Mouse (Mus musculus) embryo, embryonic 10 days (tissue): ENCODE measurements around the gene Cphx3.
"Not testable (repeated sequence)": the region's sequence is repeated elsewhere in the genome, so short reads cannot be mapped to it uniquely, and the experiment has no call there.

Source experiments
- DNase-seq: peaks from one replicate; pipeline ENCODE4 v3.0.0-alpha.2; 2015; ENCODE audit warnings: low spot score

Gene Cphx3

DNA sequence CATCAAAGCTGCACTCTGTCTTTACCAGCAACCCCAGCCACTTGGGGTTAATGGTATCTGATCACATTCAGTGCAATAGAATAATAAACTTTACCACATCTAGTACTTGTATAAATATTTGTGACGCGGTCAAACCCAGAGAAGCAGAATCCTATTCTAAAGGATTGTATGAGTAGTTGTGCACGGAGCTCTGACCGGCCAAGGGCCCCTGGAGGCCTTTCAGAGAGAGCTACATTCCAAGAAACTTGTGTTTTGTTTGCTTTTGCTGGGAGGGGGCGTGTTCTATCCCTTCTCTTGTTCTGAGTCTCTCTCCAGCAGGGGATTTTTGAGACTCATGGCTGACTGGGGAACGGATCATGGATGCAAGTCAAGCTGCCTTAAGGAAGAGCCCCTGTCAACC is 92.9 kb downstream of the Cphx3 start:
- not testable (repeated sequence) for DNase-seq

DNA sequence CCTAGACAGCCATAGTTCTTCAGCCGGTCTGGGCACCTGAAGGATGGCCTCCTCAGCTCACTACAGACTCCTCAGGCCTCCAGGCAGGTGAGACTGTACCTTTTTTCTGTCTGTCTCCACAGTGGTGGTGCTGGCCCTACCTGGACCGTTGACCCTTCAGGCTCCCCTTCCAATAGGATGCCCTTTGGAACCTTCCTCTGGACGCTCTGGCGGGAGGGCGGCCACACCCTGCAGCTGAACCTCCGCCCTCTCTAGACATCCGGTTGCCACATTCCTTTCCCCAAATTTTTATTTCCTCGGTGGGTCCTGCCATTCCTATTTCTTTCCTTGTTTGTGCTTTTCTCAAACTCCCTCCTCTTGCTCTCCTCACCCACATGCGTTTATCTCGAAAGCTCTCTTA is 99.6 kb downstream of the Cphx3 start:
- DNase-seq: not testable (repeated sequence)

DNA sequence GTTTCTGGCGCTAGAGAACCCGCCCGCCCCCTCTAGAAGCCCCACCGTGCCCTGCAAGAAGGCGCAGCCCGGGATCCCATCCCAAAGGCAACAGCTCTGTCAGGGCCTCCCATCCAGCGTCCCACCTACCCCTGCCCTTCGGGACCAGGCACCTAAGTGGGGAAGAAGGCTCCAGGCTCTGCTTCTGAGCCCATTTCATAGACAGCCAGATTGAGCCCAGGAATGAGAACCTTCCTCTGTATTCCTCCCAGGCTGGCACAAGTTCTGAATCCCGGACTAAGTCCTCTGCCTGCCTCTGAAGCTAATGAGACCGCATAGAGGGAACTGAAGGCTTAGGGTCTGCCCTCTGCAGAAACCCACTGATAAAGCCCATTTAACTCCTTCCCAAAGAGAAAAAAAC is 100.3 kb downstream of the Cphx3 start, which contains the start of gene Plac9b:
Gene Plac9b, minus strand, starts transcription at position 101 of the 400 bp plus-strand sequence.
- DNase-seq: not testable (repeated sequence)

DNA sequence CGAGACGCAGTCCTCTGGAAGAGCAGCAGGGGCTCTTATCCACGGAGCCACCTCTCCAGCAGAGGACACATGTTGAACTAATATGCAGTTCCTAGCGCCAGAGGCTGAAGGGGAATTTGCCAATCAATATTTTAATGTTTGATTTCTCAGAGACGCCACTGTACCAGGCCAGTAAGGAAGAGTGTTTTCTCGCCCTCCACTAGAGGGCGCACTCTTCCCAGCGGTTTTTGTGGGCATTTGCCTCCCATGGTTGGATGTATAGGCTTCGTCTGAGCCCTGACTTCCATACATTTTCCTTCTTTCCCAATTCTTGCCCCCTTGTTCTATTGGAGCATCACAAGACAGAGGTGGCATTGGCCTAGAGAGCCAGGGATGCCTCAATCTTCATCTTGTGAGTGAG is 104.5 kb downstream of the Cphx3 start:
- DNase-seq: not testable (repeated sequence)

DNA sequence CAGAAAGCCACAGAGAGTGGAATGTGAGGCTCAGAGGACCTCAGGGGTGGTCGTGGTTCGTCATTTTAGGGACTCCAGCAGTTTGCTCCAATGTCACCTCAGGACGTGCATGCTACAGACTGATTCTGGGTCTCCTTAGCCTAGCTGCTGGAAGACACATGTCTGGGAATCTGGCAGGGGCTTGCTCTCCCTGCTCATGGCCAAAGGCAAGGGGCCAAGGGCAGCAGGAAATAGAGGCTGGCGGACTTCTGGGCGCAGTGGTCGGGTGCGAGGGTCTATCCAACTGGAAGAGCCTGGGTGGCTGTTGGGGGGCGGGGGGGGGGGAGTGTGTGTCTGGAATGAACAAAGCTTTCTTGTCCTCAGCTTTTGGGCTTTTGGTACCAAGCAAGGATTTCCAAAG is 106.3 kb downstream of the Cphx3 start:
- not testable (repeated sequence) for DNase-seq

DNA sequence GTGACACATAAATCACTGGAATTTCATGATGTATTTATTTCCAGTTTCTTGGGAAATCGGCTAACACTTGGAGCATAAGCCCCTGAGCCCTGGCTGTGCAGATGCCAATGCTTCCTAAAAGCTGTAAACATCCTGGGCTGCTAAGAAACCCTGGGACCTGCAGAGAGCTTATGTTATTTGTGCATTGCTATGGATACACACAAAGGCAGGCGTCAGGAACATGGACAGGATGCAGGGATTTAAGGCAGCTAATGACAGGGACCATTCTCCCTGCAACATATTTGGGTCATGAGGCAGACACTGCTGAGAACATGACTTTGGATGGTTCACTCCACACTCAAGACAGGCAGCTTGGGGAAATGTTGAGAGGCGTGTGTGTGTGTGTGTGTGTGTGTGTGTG is 115.8 kb downstream of the Cphx3 start:
- not testable (repeated sequence) for DNase-seq

DNA sequence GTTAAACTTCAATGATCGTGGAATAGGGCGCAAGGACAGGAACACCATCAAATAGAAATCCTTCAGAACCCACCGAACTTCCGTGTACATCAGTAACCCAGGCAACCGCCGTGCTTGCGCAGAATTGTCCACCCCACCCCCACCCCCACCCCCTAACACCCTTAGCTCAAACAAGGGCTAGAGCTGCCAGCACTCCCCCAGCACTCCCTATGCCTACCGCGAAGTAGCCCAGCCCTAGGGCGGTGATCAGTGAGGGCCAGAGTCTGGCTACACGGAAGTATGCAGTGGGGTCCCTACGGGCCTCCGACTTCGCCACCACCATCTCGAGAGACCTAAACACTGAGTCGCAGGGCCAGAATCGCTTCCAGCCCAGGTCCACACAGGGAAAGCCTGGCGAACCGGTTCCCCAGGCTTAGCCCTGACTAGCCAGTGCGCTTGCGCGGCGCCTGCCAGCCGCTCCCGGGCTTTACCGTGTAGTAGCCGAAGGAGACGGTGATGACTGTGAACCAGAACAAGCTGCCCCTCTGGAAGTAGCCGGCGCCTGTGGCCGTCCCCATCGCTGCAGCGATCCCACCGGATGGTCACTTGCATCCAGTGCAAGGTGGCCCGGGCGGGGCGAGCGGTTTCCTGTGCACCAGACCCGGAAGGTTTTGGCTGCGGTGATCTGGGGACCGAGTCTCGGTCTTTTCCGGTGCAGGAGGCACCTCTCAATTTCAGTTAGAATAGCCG is 124.3 kb downstream of the Cphx3 start:
- not testable (repeated sequence) for DNase-seq

DNA sequence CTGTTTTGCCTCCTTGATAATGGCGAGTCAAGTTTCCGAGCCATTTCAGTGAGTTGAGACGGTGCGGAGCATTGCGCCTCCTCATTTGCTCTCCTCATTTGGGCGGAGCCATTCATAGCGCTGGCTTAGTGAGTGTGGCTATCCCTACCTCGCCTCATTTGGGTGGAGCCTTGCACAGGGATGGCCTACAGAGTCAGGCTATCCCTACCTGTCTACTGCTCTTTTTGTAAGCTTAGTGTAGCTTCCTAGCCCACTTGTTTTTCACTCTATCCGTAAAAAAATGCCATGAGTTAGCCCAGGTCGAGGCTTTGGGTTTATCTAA is 124.8 kb downstream of the Cphx3 start, which contains the start of gene Tmem254b:
Gene Tmem254b, minus strand, starts transcription at position 116 of the 322 bp plus-strand sequence.
- not testable (repeated sequence) for DNase-seq

DNA sequence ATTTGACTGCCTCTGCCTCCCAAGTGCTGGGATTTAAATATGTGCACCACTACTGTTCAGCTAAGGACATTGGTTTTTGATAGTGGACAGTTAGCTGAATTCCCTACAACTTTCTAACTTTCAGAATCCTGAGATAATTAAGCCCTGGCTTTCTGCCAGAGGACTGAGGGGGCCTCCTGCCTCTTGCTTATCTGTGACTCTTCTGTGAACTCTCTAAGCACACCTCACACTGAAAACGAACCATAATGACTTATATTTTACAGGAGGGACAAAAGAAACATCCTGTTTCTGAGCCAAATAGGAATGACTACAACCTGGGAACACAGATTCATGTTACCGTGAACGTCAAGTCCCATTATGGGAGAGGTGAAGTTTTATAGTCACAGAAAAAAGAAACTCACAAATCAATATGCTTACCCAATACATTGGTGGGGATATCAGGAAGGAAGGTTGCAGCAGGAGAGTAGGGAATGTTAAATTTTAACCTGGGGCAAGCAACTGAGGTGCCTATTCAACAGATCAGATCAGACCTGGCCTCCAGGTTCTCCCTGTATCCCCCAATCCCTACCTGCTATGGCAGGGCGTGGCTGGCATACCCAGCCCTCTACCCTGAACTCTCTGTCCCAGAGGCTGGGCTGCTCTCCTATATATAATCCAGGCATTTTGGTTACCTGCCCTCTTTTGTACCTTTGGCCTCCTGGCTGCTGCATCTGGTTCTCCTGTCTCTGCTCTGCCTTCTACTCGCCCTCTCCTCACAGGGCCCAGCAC is 134.3 kb downstream of the Cphx3 start:
- not testable (repeated sequence) for DNase-seq

DNA sequence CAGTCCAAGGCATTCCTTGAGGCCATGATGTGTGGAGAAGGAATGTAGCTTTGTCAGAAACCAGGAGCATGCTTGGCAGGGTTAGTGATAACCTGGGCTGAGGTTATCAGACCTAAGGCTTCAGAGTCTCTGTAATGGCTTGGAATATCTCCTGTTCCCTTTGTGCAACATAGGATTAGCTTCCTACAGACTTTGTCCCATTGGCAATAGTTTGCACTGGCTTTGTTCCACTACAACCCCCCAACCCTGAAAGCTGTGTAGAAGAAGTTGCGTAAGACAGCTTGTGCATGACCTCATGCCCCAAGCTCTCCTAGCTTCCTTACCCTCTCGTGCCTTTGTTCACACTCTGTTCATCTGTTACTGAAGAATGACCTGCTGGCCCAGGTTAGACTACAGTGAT is 155.1 kb downstream of the Cphx3 start:
- not testable (repeated sequence) for DNase-seq

DNA sequence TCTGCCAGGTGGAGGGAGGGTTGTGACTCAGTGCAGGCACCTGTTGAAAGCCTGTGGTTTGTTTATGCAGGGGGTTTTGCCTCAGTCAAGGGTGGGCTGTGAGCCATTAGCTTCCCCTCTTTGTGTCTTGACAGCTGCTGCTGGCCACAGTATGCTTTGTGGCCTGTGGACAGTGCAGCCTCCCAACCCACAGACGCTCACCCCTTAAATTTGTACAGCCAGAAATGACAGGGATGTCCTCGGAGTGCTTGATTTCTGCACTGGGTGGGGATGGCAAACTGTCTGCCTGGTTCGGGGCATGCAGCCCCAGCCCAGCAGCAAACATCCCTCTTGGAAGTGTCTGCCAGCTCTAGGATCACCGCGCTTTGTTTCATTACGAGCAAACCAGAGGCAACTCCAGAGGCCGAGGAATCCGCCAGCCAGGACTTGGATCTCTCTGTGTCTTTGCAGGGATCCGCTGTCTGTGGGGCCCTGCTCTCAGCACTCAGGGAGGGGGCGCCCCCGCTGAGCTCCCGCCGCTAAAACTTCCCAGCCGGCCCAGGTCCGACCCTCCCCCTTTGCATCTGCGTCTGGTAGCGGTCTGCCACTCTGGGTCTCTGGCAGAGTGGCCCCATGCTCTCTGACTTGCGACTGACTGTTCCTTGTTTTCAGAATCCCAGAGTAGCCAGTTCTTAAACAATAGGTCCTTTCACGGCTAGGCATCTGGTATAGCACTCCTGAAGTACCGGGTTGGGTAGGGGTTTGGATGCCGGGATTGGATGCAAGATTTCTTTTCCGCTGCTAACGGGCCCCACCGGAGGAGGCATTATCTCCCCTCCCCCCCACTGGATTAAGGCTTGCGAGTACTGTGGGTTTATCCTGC is 175.9 kb downstream of the Cphx3 start, which contains the start of gene Duxbl3:
Gene Duxbl3, plus strand, starts transcription at position 207 of the 862 bp plus-strand sequence.
- not testable (repeated sequence) for DNase-seq

DNA sequence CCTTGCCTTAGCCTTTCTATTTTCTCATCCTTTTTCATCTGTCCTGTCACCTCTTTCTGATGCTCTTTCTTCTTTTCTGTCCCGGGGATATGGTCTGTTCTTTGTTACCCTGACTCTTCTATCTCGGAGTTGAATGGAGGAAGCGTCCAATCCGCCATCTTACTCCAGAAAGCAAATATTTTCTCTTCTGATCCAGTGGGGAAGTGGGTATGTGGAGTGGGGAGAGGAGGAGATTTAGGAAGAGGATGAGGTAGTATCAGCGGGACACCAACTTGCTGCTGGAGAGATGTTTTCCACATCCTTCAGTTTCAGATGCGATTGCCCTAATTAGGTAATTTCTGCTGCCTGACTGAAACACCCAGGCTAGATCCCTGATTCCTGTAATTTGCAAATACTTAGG is 176.6 kb downstream of the Cphx3 start:
- not testable (repeated sequence) for DNase-seq
